Mouse (Mus musculus) limb, embryonic 13.5 days (tissue): ENCODE data around the gene Apopt1. TPM values are rescaled to one million over a fixed set of nuclear protein-coding genes. Genes with fewer than 3 reads are reported as not detected.

Source experiments
- ATAC-seq: fragments of 200-750 bp; cut with Nextera tagmentation; 2 replicates; pipeline ENCODE4 v1.8.0; 2017; ENCODE audit warnings: low read depth, moderate number of reproducible peaks, moderate TSS enrichment; ENCODE audit not compliant: low FRiP score
- H3K27ac ChIP-seq: fragments of 300-500 bp; sonication (generic); 2 replicates; pipeline ENCODE4 v1.5.1; 2015; ENCODE audit warnings: inconsistent platforms, mild to moderate bottlenecking, moderate library complexity
- H3K27me3 ChIP-seq: fragments of 300-500 bp; sonication (generic); 2 replicates; pipeline ENCODE4 v1.6.1; 2015; ENCODE audit warnings: mild to moderate bottlenecking, inconsistent platforms
- H3K36me3 ChIP-seq: fragments of 300-500 bp; sonication (generic); 2 replicates; pipeline ENCODE4 v1.6.1; 2015; ENCODE audit warnings: inconsistent platforms, mild to moderate bottlenecking, moderate library complexity
- H3K4me1 ChIP-seq: fragments of 300-500 bp; sonication (generic); 2 replicates; pipeline ENCODE4 v1.6.1; 2015; ENCODE audit warnings: inconsistent platforms
- H3K4me2 ChIP-seq: fragments of 300-500 bp; sonication (generic); replicated peaks from 2 replicates; pipeline ENCODE4 v1.6.1; 2015; ENCODE audit warnings: inconsistent platforms, mild to moderate bottlenecking, moderate library complexity
- H3K4me3 ChIP-seq: fragments of 300-500 bp; sonication (generic); 2 replicates; pipeline ENCODE4 v1.5.1; 2015; ENCODE audit warnings: moderate library complexity, mild to moderate bottlenecking, inconsistent platforms
- H3K9ac ChIP-seq: fragments of 300-500 bp; sonication (generic); 2 replicates; pipeline ENCODE4 v1.6.1; 2015; ENCODE audit warnings: mild to moderate bottlenecking, inconsistent platforms
- H3K9me3 ChIP-seq: fragments of 300-500 bp; sonication (generic); 2 replicates; pipeline ENCODE4 v1.6.1; 2016; ENCODE audit warnings: inconsistent platforms
- WGBS: fragments of 180-500 bp; shearing (Covaris S2); methylation state at CpG from one replicate; pipeline ENCODE4 v1.1.7; 2015; 5-methylcytosine and 5-hydroxymethylcytosine counted together
- polyA plus RNA-seq: library from polyadenylated mRNA; unstranded; fragments of >200 nt; fragmentation: Nextera tagmentation; extraction: Ambion mirVana; gene quantifications from 2 replicates; pipeline ENCODE4 v1.2.1, GENCODE M21; 2015

The Apopt1 gene
- polyA plus RNA-seq, 1 experiment from 2014 or later, result 60.8 TPM

DNA sequence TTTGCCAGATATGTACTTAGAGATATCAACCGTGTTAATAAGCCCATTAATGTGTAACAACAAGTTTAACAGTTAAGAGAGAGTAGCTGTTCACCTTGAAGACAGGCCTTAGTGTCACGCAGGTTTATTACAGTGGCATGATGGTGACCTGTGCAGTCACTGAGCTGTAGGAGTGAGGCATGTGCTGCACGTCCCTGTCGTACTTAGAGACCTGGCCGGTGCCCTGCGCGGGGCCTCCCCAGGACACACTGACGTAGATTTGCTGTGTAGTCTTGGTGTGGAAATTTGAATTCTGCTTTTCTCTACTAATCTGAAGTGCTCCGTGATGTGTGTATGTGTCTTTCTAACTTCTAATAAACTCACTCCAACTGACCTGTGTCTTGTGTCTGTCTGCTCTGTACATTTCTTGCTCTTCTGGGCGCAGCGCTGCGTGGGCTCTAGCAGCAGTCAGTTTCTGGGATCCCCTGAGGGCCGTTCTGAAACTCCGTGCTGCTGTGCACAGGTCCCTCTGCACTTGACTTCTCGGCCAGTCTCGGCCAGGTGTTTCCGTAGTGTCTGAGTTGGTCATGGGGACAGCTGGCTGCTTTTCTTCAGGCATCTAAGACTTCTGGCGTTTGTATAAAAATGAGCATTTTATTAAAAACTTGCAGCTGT is 81.6 kb downstream of the Apopt1 start:
- Histone ChIP-seq H3K9me3 (no peaks in the 10 kb centered on the region), H3K27me3 (no peaks in the 10 kb centered on the region), H3K36me3 (peaks cover 96% of the 10 kb centered on the region), H3K9ac (no peak overlapping the region), H3K4me1 (no peaks in the 10 kb centered on the region), H3K4me3 (no peak overlapping the region), H3K4me2 (no peak overlapping the region), H3K27ac (no peak overlapping the region)
- 0 out of 2 replicates have a peak, but pooled peaks have one; percentile 17 for ATAC-seq
- WGBS, result 85% methylated on average over 18 of the region's 18 CpGs

- Histone ChIP-seq H3K4me1 (no peaks in the 10 kb centered on the region), H3K4me3 (no peak overlapping the region), H3K4me2 (no peak overlapping the region), H3K9ac (no peak overlapping the region), H3K36me3 (peaks cover 95% of the 10 kb centered on the region), H3K27ac (no peak overlapping the region; the same call in 1 of the 2 replicates), H3K27me3 (no peaks in the 10 kb centered on the region), H3K9me3 (no peaks in the 10 kb centered on the region)
- WGBS, result 91% methylated on average over 28 of the region's 28 CpGs
- ATAC-seq, result no peak
Measured at GRCm38 (mm10) chr12:111795180-111795895, 82.3 kb downstream of the Apopt1 start.

DNA sequence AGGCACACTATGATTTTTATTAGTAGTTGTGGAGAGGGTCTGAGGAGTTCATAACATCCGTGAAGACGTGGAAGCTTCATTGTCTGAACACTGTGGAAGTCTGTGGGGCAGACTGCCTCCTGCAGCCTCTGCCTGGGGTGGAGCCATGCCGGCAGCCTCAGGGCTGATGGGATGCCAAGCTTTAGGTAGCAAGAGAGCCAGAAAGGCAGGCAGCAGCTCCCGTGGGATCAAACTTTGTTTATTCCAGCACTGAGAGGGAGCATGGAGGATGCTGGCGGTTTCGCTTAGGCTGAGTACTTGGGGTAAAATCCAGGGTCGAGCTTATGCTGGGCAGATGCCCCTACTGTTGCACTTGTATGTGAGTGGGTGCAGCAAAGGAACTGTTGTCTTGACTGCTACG is 84.2 kb downstream of the Apopt1 start:
- WGBS, result 88% methylated on average over 8 of the region's 8 CpGs
- Histone ChIP-seq H3K4me2 (no peak overlapping the region), H3K27ac (no peak overlapping the region), H3K4me1 (no peaks in the 10 kb centered on the region), H3K9ac (no peak overlapping the region), H3K9me3 (no peaks in the 10 kb centered on the region), H3K36me3 (peaks cover 95% of the 10 kb centered on the region), H3K4me3 (no peak overlapping the region), H3K27me3 (no peaks in the 10 kb centered on the region)
- no peak for ATAC-seq

DNA sequence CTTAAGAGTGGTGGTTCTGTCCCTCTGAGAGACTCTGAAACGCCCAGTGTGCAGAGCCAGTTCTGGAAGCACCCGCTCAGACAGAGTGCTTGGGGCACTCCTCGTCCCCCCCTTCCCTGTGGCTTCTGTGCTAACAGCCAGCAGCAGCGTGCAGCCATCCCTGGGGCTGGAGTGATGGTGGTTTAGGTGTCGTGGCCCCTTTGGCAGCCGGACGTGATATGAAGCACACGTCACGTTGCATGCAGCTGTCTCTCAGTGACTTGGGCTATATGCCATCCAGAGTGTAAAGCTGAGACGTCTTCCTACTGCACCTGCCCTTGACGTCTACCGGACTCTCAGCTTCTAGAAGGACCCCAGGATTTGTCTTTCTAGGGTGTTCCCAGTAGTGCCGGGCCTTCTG is 85.4 kb downstream of the Apopt1 start:
- Histone ChIP-seq H3K4me1 (no peaks in the 10 kb centered on the region), H3K27me3 (no peaks in the 10 kb centered on the region), H3K9me3 (no peaks in the 10 kb centered on the region), H3K27ac (no peak overlapping the region), H3K4me2 (no peak overlapping the region), H3K4me3 (no peak overlapping the region), H3K9ac (no peak overlapping the region), H3K36me3 (peaks cover 96% of the 10 kb centered on the region)
- 96% methylated on average over 13 of the region's 13 CpGs for WGBS
- no peak for ATAC-seq

- no peaks in the 10 kb centered on the region for H3K4me1 ChIP-seq
- ATAC-seq, result no peak
- H3K9ac ChIP-seq, result no peak overlapping the region
- peaks cover 95% of the 10 kb centered on the region for H3K36me3 ChIP-seq
- no peaks in the 10 kb centered on the region for H3K9me3 ChIP-seq
- no peak overlapping the region for H3K4me2 ChIP-seq
- H3K4me3 ChIP-seq, result no peak overlapping the region
- no peak overlapping the region for H3K27ac ChIP-seq
- no peaks in the 10 kb centered on the region for H3K27me3 ChIP-seq
- whole genome bisulfite sequencing, result 81% methylated on average over 10 of the region's 10 CpGs
Measured at GRCm38 (mm10) chr12:111800459-111801183, 87.6 kb downstream of the Apopt1 start.

- Histone ChIP-seq H3K27me3 (no peaks in the 10 kb centered on the region), H3K27ac (no peak overlapping the region)
- no peak for ATAC-seq
Measured at GRCm38 (mm10) chr12:111803538-111803937, 90.5 kb downstream of the Apopt1 start.

More at GRCm38 (mm10) chr12:111803538-111803937, 90.5 kb downstream of the Apopt1 start:
- Histone ChIP-seq H3K4me1 (no peaks in the 10 kb centered on the region), H3K9me3 (no peaks in the 10 kb centered on the region), H3K4me3 (no peak overlapping the region), H3K9ac (no peak overlapping the region), H3K36me3 (peaks cover 95% of the 10 kb centered on the region), H3K4me2 (no peak overlapping the region)
- WGBS, result 88% methylated on average over 5 of the region's 5 CpGs

Other genes starting within 250 kb of the Apopt1 start
- 9.0 and 9.1 TPM in 2 replicates for gene Gm266, start 227.4 kb upstream of the Apopt1 start, polyA plus RNA-seq
- gene Eif5, start 175.2 kb upstream of the Apopt1 start, polyA plus RNA-seq, result 597 and 611 TPM in 2 replicates
- 40.3 and 43.8 TPM in 2 replicates for gene Mark3, start 138.7 kb upstream of the Apopt1 start, polyA plus RNA-seq
- 128 and 135 TPM in 2 replicates for gene Ckb, start 40.9 kb upstream of the Apopt1 start, polyA plus RNA-seq
- 10.7 and 13.0 TPM in 2 replicates for gene Trmt61a, start 35.2 kb upstream of the Apopt1 start, polyA plus RNA-seq
- gene Bag5, start within 50 bp of the Apopt1 start, polyA plus RNA-seq, result 62.7 and 63.0 TPM in 2 replicates
- gene Klc1, start 45.6 kb downstream of the Apopt1 start, polyA plus RNA-seq, result 112 and 113 TPM in 2 replicates
- 7.2 and 11.0 TPM in 2 replicates for gene Xrcc3, start 100.6 kb downstream of the Apopt1 start, polyA plus RNA-seq
- 105 and 111 TPM in 2 replicates for gene Zfyve21, start 100.9 kb downstream of the Apopt1 start, polyA plus RNA-seq
- 12.0 and 13.2 TPM in 2 replicates for gene Ppp1r13b, start 194.8 kb downstream of the Apopt1 start, polyA plus RNA-seq